Mouse (Mus musculus) lung, adult 2 months (tissue): ENCODE data around the gene Foxd1.

Experiments
- CTCF ChIP-seq: fragments of 200-500 bp; IDR thresholded peaks from 2 replicates; pipeline ENCODE4 v1.5.1; 2011; ENCODE audit warnings: mild to moderate bottlenecking, low read length, control low read depth; ENCODE audit not compliant: insufficient read depth
- POLR2A ChIP-seq: fragments of 200-500 bp; IDR thresholded peaks from 2 replicates; pipeline ENCODE4 v1.6.1; 2011; ENCODE audit warnings: low read depth, mild to moderate bottlenecking, control low read depth, low read length, borderline replicate concordance; ENCODE audit errors: extremely low read depth

GRCm38 (mm10) chr13:98340506-98340905, 13.5 kb upstream of the Foxd1 start:
- no peak for TF ChIP-seq POLR2A
- no peak for TF ChIP-seq CTCF
